Mouse (Mus musculus): ENCODE data around the gene Gbx2.

DNA sequence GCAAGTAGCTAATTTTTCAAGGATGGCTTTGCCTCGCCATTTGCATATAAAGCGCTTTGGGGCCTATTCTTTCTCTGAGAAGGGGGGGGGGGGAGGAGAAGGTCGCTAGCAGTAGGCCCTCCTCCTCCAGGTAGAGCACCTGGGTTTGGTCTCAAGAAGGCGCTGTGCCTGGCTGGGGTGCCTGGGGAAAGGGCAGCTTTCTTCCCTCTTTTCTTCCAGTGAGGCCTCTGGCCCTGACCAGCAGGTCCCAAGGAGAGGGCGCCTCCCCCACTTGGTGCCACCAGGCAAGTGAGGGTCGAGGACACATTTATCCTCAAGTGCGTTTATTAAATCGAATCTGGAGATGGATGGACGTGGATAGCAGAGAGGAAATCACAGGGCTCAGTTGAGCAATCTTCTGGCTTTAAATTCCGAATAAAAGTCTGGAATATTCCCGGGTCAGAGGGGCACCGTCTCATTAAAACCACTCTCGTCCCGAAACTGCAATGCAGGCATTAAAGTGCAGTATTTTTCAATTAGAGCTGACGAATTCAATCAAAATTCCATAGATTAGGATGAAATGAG, 10.1 kb upstream of the Gbx2 start:
- TF ChIP-seq CTCF (IDR thresholded peaks at IDR 0.05; ENCODE audit: low read depth, low read length) (no peak), EP300 (IDR thresholded peaks at IDR 0.05; ENCODE audit: insufficient read depth, low read depth, low read length) (no peak), POLR2A (IDR thresholded peaks at IDR 0.05; ENCODE audit: insufficient read depth, low read length) (no peak)
